Mouse (Mus musculus) liver, embryonic 14.5 days (tissue): ENCODE data around the gene Rnf185.

Experiments used
- CTCF ChIP-seq: IDR thresholded peaks from 2 replicates; pipeline ENCODE4 v1.5.1; 2016; ENCODE audit warnings: antibody characterized with exemption, low read depth, control low read depth
- EP300 ChIP-seq: IDR thresholded peaks from 2 replicates; pipeline ENCODE4 v1.6.1; 2016; ENCODE audit warnings: antibody characterized with exemption, low read depth

DNA sequence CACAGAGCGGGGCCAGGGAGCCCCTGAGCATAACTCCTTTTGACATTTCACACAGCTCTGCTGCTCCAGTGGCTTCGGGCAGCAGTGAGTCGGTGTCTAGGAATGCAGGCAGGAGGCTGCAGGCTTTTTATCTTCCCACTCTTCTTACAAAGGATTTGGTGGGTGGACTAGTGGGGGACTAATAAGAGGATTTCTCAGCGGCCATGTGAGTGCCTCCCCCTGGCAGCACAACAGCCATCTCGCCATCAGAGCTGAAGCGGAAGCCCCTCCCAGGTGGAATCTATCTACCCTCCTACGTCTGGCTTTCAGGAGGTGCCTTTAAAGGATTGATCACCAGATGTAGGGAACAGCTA is 77.9 kb downstream of the Rnf185 start:
- TF ChIP-seq CTCF (no peak), EP300 (no peak)
